Mouse (Mus musculus) myocyte (in vitro differentiated cells): Measurements from ENCODE around the gene Fam20b.

Source experiments
- POLR2A ChIP-seq: IDR thresholded peaks from one replicate; pipeline ENCODE4 v1.6.1; 2011; ENCODE audit warnings: low read depth, mild to moderate bottlenecking, control low read depth, moderate library complexity; ENCODE audit not compliant: insufficient read length
- REST ChIP-seq: IDR thresholded peaks from one replicate; pipeline ENCODE4 v1.6.1; 2011; ENCODE audit warnings: mild to moderate bottlenecking, control low read depth, moderate library complexity; ENCODE audit not compliant: insufficient read depth, insufficient read length
- TCF12 ChIP-seq: IDR thresholded peaks from one replicate; pipeline ENCODE4 v1.6.1; 2011; ENCODE audit warnings: mild to moderate bottlenecking, control low read depth; ENCODE audit not compliant: poor library complexity, insufficient read depth, severe bottlenecking
- TCF3 ChIP-seq: IDR thresholded peaks from one replicate; pipeline ENCODE4 v1.6.1; 2011; ENCODE audit warnings: low read depth, control low read depth; ENCODE audit not compliant: insufficient read length

DNA sequence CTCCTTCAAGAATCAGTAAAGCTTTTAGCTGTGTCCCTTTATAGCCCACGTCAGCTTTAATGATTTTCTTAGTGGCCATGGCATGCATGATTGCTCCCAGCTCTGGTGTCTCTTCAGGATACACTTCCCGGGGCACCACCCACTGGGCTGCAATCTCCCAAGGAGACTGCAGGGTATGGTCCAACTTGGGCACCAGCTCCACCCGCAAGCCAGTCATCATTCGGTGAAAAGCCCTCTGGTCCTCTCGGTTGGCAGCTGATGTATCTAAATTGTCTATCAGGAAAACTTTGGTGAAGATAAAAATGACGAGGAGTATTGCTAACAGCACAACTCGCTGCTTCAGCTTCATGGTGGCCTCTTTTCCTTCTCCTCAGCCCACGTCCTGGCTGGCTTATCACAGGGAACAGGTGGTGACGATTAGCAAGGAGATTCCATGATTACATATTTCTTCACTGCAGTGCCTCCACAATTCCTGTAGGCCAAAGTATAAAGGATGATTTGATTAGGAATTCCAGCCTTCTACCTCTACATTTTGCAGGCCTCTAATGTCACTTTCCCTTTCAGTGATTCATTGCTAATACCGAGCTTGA, 13.1 kb downstream of the Fam20b start:
- no peak for TF ChIP-seq POLR2A
- TF ChIP-seq REST, result no peak
- TF ChIP-seq TCF3, result no peak
- TF ChIP-seq TCF12, result no peak
